Mouse (Mus musculus) lung, postnatal 25 days (tissue): ENCODE measurements around the gene Stx8.

Experiments
- DNase-seq: peaks from one replicate; pipeline ENCODE4 v3.0.0; 2022; ENCODE audit warnings: low spot score

Gene Stx8

DNA sequence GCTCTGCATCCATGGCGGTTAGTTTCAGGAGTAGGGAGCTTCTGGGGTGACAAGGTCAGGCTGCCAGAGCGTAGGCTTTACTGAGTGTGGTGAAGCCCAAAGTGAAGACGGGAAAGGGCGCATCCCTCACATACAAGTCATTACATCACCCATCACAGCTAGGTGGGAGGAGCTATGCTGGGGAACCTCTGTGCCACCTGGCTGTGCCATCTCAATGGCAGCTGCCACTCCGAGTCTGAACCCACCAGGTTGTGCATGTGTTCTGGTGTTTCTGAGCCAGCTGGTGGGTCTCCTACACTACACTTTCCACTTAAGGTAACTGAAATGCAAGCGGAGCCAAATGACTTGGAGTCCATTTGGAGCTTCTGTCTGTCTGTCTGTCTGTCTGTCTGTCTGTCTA, 261.8 kb downstream of the Stx8 start:
- DNase-seq, result no peak

DNA sequence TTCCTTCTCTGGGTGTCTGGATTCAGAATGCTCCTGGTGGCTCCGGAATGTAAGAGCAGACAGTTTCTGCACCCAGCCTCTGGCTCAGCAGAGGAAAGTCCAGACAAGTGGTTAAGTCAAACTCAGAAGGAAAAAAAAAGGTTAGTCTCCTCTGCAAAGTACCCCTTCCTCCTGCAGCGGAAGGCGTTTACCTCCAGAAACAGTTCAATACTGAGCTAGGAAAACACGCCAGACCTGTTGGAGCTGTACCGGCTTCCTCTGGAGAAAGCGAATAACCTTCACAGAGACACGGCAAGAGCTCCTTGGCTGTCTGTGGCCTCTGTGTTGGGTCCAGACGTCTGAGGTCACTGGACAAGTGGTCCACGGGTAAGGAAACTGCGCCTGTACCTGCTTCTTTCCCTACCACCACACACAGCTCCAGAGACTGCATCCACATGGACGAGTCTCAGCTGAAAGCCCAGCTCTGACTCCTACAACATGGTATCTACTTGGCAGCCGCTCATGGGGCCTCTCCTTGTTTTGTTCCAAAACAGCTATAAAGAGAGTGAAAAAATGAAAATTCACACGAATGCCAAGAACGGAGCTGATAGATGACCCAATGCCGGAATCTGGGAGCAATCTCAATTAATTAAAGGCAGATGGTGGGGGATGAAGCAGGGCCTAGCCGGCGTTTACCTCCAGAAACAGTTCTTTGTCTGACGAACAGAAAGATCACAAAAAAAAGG, 263.1 kb downstream of the Stx8 start:
- DNase-seq, result no peak

DNA sequence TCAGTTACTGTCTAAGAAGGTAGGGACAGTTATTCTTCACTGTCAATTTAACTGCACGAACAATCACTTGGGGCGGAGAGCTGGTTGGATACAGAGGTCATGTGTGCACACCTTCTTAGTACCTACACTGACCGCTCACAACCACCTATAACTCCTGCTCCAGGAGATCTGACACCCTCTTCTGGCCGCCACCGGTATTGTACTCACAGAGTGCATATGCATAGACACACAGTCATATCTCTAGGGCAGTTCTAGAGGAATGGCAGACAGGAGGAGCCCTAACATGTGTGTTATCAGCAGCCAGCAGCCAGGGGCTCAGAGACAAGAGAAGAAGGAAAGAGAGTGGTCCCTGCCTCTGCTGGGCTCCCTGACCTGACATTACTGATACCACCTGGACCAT, 265.6 kb downstream of the Stx8 start:
- DNase-seq, result no peak

DNA sequence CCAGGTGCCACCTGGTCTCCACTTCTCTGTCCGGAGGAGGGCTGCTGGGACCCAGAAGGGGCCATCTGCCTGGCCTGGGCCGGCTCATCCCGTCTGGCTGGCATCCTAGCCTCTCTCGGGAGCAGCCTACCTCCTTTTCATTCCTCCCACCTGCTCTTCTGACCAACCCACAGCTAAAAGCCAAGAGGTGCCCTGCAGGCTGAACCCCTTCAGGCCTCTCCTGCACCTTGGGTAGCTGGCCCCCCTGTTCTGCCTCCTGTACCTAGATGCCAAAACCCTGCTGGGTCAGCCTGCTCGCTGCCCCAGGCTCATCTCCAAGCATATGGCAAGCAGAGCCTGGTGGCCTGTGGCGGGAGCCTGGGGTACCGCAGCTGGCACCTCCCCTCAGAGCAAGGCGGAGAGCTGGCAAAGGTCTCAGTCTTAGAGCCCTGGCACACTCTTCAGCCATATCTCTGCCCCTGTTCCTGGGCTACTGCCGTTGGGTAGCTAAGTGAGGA, 267.5 kb downstream of the Stx8 start:
- no peak for DNase-seq

DNA sequence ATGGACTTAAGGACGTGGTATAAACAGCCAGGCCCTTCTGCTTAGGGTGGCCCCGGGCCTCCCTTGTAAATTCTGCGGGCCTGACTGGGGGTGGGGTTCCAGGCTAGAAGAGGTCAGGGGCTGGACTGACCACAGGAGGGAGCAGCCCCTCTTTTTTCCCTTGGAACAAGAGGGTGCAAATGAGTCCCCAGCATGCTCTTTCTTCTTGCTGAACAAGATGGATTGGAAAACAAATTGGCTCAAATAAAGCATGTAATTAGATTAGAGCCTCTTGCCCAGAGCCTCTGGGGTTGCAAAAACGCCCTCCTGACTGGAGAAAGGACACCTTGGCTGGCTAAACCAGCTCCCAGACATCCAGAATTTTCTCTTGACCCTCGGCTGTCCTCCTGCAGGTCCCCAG, 273.8 kb downstream of the Stx8 start:
- DNase-seq, result no peak

DNA sequence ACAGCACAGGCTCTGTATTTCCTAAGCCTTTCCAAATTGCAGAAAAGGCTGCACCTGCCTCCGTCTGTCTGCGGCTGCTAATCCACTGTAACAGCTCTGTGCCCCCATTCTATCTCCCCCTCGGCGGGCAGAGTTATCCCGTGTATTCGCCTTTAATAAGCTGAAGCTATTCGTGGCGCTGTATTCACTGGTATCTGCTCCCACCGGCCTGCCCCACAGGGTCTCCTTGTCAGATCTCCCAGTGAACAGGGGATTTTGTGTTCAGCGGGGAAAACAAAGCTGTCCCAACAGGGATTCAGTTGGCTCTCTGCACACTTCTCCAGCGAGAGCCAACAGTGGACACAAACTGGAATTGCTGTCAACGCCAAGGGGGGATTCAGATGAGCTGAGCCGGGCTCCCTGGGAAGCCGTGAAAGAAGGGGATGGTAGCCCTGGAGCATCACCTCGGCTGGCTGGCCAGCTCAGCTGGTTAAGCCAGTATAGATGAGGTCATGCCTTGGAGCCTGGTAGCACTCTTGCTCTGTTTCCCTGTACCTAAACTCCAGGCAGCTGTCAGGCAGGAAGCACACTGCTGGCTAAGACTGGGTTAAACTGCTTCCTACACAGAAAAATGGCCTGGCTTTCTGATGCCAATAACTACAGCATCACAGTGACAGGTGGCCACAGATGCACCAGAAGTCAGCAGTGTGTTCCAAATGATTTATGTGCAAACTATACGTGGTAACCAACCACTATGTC, 278.4 kb downstream of the Stx8 start:
- no peak for DNase-seq

DNA sequence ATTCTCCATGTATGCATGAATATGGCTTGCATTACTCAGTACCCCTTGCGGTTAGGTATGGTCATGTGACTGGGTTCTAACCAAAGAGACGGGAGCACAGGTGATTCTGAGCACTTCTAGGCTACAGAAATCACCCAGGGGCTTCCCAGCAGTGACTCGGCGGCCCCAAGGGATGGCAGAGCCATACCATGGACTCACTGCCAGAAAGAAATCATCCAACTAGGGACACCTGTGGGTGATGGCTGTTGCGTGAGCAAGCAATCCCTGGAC, 278.9 kb downstream of the Stx8 start:
- no peak for DNase-seq

DNA sequence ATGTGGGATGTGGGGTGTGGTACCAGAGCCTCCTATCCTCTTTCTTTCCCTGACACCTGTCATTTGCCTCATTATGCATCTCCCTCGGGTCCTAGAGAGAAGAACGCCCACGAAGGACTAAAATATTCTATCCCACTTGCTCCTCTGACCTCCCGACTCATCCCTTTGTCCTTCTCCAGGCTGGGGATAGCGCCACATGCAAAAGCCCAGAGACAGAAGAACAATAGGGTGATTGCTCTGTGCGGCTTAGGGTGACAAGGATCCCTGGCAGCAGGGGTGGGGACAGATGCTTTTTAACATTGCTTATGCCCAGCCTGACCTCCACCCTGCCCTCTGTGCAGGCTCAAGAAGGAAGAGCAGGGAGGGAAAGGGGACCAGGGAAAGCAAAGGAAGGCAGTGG, 281.9 kb downstream of the Stx8 start:
- DNase-seq, result no peak

DNA sequence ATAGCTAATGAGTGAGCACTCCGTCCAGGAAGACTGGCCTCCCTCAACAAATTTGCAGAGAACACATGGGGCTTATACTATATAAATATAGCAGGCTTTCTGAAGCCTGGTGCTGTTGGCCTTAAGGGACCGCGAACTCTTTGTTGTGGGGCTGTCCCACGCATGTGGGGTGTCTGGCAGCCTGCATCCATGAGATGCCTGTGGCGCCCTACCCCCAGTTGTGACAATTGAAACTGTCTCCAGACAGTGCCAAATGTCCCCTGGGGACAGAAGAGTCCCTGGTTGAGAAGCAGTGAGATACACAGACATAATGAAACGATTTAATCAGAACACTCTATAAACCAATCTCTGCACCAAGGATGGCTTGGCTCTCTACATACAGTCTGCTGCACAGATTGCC, 284.1 kb downstream of the Stx8 start:
- no peak for DNase-seq

DNA sequence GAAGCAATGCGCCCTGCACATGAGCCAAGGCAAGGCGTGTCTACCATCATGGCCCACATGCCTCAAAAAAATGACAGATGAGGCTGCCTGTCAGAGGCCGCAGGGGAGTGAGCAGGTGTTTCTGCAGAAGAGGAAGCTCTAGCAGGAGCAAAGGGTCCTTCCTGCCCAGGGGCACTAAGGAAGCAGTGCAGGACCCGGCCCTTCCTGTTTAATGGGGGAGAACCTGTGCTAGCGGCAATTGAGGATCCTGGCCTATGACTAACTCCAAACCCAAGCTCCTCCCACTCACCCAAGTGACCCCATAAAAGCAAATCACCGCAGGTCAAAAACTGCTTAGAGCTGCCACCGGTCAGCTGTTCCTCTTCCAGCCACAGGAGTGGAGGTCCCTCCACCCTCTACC, 287.5 kb downstream of the Stx8 start:
- DNase-seq, result no peak
